Comparison of ENCODE assay signal across 8 mouse cellular contexts in the genomic region with DNA sequence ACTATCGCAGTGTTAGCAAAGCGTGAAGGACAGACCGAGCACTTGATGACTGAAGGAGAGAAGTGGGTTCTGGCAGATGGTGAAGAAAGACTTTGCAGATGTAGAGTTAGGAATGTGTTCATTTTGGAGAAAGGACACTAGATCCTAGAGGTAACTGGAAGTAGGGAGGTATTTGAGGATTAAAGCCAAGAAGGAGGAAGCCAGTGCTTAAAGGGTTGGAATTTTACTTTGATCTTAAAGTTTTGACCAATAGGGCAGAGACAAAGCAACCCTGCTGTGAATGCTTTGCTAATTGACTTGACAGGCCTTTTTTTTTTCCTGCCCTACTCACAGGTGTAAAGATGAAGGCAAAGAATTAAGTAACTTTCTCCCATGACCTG. TPM values are rescaled to one million over a fixed set of nuclear protein-coding genes. Genes with fewer than 3 reads are reported as not detected.
DNase-seq lines count a peak whose midpoint lies in the region; ATAC-seq lines count a peak whose summit lies in the region.

No protein-coding gene starts in this region.

- peak overlapping the region; percentile 100 for H3K27ac ChIP-seq in kidney, embryonic 16.5 days (ENCODE audit: low read length)
- H3K27ac ChIP-seq in hindbrain, embryonic 14.5 days, result peak overlapping the region; percentile 97; the same call in 1 of the 2 replicates
- H3K27ac ChIP-seq in midbrain, embryonic 15.5 days, result peak overlapping the region; percentile 99

- no peak for DNase-seq in kidney, adult 18-20 months
- DNase-seq in ZHBTc4 (ENCODE audit: low read depth, low spot score), result peak; percentile 74
- no peak for DNase-seq in hindbrain, embryonic 14.5 days (ENCODE audit: low spot score)
- no peak for DNase-seq in urinary bladder, postnatal 4 days (ENCODE audit: low spot score in 2 of 2)
- DNase-seq in adrenal gland, postnatal 25 days, result no peak
- DNase-seq in adrenal gland, adult 18-20 months (ENCODE audit: low spot score in 2 of 2), result no peak

- peak overlapping the region; percentile 91 for H3K4me3 ChIP-seq in kidney, embryonic 16.5 days (ENCODE audit: low read length)
- peak overlapping the region; percentile 80 for H3K4me3 ChIP-seq in hindbrain, embryonic 14.5 days (replicated peaks; ENCODE audit: low read length)
- peak overlapping the region; percentile 97 for H3K4me3 ChIP-seq in midbrain, embryonic 15.5 days

- no peaks in the 10 kb centered on the region for H3K27me3 ChIP-seq in kidney, embryonic 16.5 days (ENCODE audit: insufficient read depth, low read length)
- no peaks in the 10 kb centered on the region for H3K27me3 ChIP-seq in hindbrain, embryonic 14.5 days (ENCODE audit: control insufficient read depth, insufficient read depth, low read length)
- no peaks in the 10 kb centered on the region for H3K27me3 ChIP-seq in midbrain, embryonic 15.5 days (replicated peaks)

- no peak for ATAC-seq in kidney, embryonic 16.5 days (ENCODE audit: low FRiP score, low TSS enrichment)
- ATAC-seq in hindbrain, embryonic 14.5 days (ENCODE audit: low FRiP score), result no peak
- no peak for ATAC-seq in midbrain, embryonic 15.5 days (replicated peaks)

- H3K4me1 ChIP-seq in kidney, embryonic 16.5 days (ENCODE audit: insufficient read depth, low read length), result peaks cover 15% of the 10 kb centered on the region
- peaks cover 23% of the 10 kb centered on the region for H3K4me1 ChIP-seq in hindbrain, embryonic 14.5 days (replicated peaks; ENCODE audit: control insufficient read depth, insufficient read depth, low read length)
- H3K4me1 ChIP-seq in midbrain, embryonic 15.5 days, result peaks cover 21% of the 10 kb centered on the region

- no peaks in the 10 kb centered on the region for H3K36me3 ChIP-seq in kidney, embryonic 16.5 days (ENCODE audit: insufficient read depth, low read length)
- H3K36me3 ChIP-seq in hindbrain, embryonic 14.5 days (replicated peaks; ENCODE audit: control insufficient read depth, insufficient read depth), result no peaks in the 10 kb centered on the region
- no peaks in the 10 kb centered on the region for H3K36me3 ChIP-seq in midbrain, embryonic 15.5 days (replicated peaks)

- peak overlapping the region; percentile 97 for H3K9ac ChIP-seq in kidney, embryonic 16.5 days (replicated peaks; ENCODE audit: low read length)
- H3K9ac ChIP-seq in hindbrain, embryonic 14.5 days, result peak overlapping the region; percentile 94
- peak overlapping the region; percentile 92 for H3K9ac ChIP-seq in midbrain, embryonic 15.5 days

- peak overlapping the region; percentile 70 for H3K4me2 ChIP-seq in kidney, embryonic 16.5 days (replicated peaks; ENCODE audit: low read depth, low read length)
- H3K4me2 ChIP-seq in hindbrain, embryonic 14.5 days (replicated peaks), result peak overlapping the region; percentile 59
- peak overlapping the region; percentile 77 for H3K4me2 ChIP-seq in midbrain, embryonic 15.5 days

- no peaks in the 10 kb centered on the region for H3K9me3 ChIP-seq in kidney, embryonic 16.5 days (ENCODE audit: low read length)
- H3K9me3 ChIP-seq in hindbrain, embryonic 14.5 days (ENCODE audit: control insufficient read depth, low read length), result no peaks in the 10 kb centered on the region
- no peaks in the 10 kb centered on the region for H3K9me3 ChIP-seq in midbrain, embryonic 15.5 days

- 1% methylated on average over 3 of the region's 3 CpGs for WGBS in kidney, embryonic 16.5 days
- WGBS in hindbrain, embryonic 14.5 days, result 0% methylated on average over 3 of the region's 3 CpGs
- under 1% methylated on average over 3 of the region's 3 CpGs for WGBS in midbrain, embryonic 15.5 days

RNA-seq across cellular contexts. Expression of a gene that starts 1.2 kb away (rescaled TPM):
- polyA plus RNA-seq in kidney, embryonic 16.5 days (2015; fragmentation: Nextera tagmentation; extraction: Ambion mirVana), result 26.9 and 29.1 TPM in 2 replicates
- 45.9 and 51.0 TPM in 2 replicates for polyA plus RNA-seq in hindbrain, embryonic 14.5 days (2014; fragmentation: Nextera tagmentation; extraction: Ambion mirVana)
- 44.3 and 48.0 TPM in 2 replicates for polyA plus RNA-seq in midbrain, embryonic 15.5 days (2015; fragmentation: Nextera tagmentation; extraction: Ambion mirVana)
- 43.5 and 44.0 TPM in 2 replicates for total RNA-seq in adrenal gland, postnatal 25 days (2021)
- 10 to 100 TPM; 26.6 to 34.7 TPM for total RNA-seq in adrenal gland, adult 18-20 months (2021)
